Mouse (Mus musculus) spleen, adult 2 months (tissue): Measurements from ENCODE around the gene Washc4. TPM values are rescaled to one million over a fixed set of nuclear protein-coding genes. Genes with fewer than 3 reads are reported as not detected.

ENCODE experiments used
- DNase-seq, 2 experiments: peaks; one replicate each; pipeline versions ENCODE4 v3.0.0 to v3.0.0-alpha.2; 2012 to 2021; ENCODE audit warnings: low spot score in 2 of 2, low read depth in 1 of 2
- H3K27ac ChIP-seq: fragments of 200-500 bp; 2 replicates; pipeline ENCODE4 v1.5.1; 2012; ENCODE audit warnings: low read length, inconsistent platforms; ENCODE audit not compliant: insufficient read depth
- H3K27me3 ChIP-seq: fragments of 200-500 bp; 2 replicates; pipeline ENCODE4 v1.6.1; 2012; ENCODE audit warnings: mild to moderate bottlenecking, moderate library complexity, low read length, inconsistent platforms; ENCODE audit not compliant: control insufficient read depth, insufficient read depth
- H3K36me3 ChIP-seq: fragments of 200-500 bp; 2 replicates; pipeline ENCODE4 v1.6.1; 2012; ENCODE audit warnings: mild to moderate bottlenecking, low read length, inconsistent platforms; ENCODE audit not compliant: control insufficient read depth, insufficient read depth
- H3K4me1 ChIP-seq: fragments of 200-500 bp; 2 replicates; pipeline ENCODE4 v1.6.1; 2011; ENCODE audit warnings: inconsistent platforms; ENCODE audit not compliant: control insufficient read depth, insufficient read depth, insufficient read length
- H3K4me3 ChIP-seq: fragments of 200-500 bp; 2 replicates; pipeline ENCODE4 v1.5.1; 2011; ENCODE audit warnings: mild to moderate bottlenecking, inconsistent platforms; ENCODE audit not compliant: insufficient read depth, insufficient read length; ENCODE audit errors: extremely low read depth
- CTCF ChIP-seq: fragments of 200-500 bp; IDR thresholded peaks from 2 replicates; pipeline ENCODE4 v1.5.1; 2011; ENCODE audit warnings: mild to moderate bottlenecking, inconsistent platforms; ENCODE audit not compliant: insufficient read depth, insufficient read length, insufficient replicate concordance; ENCODE audit errors: extremely low read depth
- POLR2A ChIP-seq: fragments of 200-500 bp; IDR thresholded peaks from 2 replicates; pipeline ENCODE4 v1.6.1; 2011; ENCODE audit warnings: low read depth, low read length, inconsistent platforms
- WGBS: fragments of 180-500 bp; shearing (Covaris S2); methylation state at CpG from one replicate; pipeline ENCODE4 v1.1.7; 2018; 5-methylcytosine and 5-hydroxymethylcytosine counted together
- polyA plus RNA-seq: library from polyadenylated mRNA; depleted of rRNA; stranded (reverse); fragments of >200 nt; gene quantifications from 2 replicates; pipeline ENCODE4 v1.2.3, GENCODE M21; 2012

Washc4 gene
- polyA plus RNA-seq, 1 experiment, result 2.6 TPM

GRCm38 (mm10) chr10:83624841-83625240 lies 81.3 kb downstream of the Washc4 start:
- Histone ChIP-seq H3K4me3 (no peak overlapping the region), H3K27ac (no peak overlapping the region), H3K36me3 (peaks cover 11% of the 10 kb centered on the region; the same call in 1 of the 2 replicates), H3K27me3 (no peaks in the 10 kb centered on the region), H3K4me1 (no peaks in the 10 kb centered on the region)
- no peak for DNase-seq
- TF ChIP-seq POLR2A, result no peak
- TF ChIP-seq CTCF, result no peak
- 92% methylated on average over 12 of the region's 12 CpGs for WGBS

- TF ChIP-seq CTCF (no peak), POLR2A (no peak)
- H3K27ac ChIP-seq, result no peak overlapping the region
- H3K36me3 ChIP-seq, result peaks cover 9% of the 10 kb centered on the region; the same call in 1 of the 2 replicates
- no peak overlapping the region for H3K4me3 ChIP-seq
- no peaks in the 10 kb centered on the region for H3K4me1 ChIP-seq
- 91% methylated on average over 9 of the region's 9 CpGs for WGBS
- H3K27me3 ChIP-seq, result no peaks in the 10 kb centered on the region
- DNase-seq, result no peak
Measured at GRCm38 (mm10) chr10:83627113-83627687, 83.6 kb downstream of the Washc4 start.

GRCm38 (mm10) chr10:83628241-83628640 lies 84.7 kb downstream of the Washc4 start:
- no peaks in the 10 kb centered on the region for H3K27me3 ChIP-seq
- WGBS, result 91% methylated on average over 4 of the region's 4 CpGs
- peaks cover 9% of the 10 kb centered on the region; the same call in 1 of the 2 replicates for H3K36me3 ChIP-seq
- H3K4me3 ChIP-seq, result no peak overlapping the region
- no peaks in the 10 kb centered on the region for H3K4me1 ChIP-seq
- TF ChIP-seq CTCF (no peak), POLR2A (no peak)
- no peak overlapping the region for H3K27ac ChIP-seq
- no peak for DNase-seq

GRCm38 (mm10) chr10:83629190-83629781 lies 85.7 kb downstream of the Washc4 start:
- TF ChIP-seq CTCF (no peak), POLR2A (no peak)
- WGBS, result 88% methylated on average over 12 of the region's 12 CpGs
- Histone ChIP-seq H3K36me3 (peaks cover 8% of the 10 kb centered on the region; the same call in 1 of the 2 replicates), H3K27ac (no peak overlapping the region), H3K4me1 (0 out of 2 replicates have a peak, but pooled peaks cover under 1% of the 10 kb centered on the region), H3K4me3 (no peak overlapping the region), H3K27me3 (no peaks in the 10 kb centered on the region)
- no peak for DNase-seq

- DNase-seq, result no peak
- TF ChIP-seq CTCF (no peak), POLR2A (no peak)
- Histone ChIP-seq H3K27ac (no peak overlapping the region), H3K4me1 (peaks cover 4% of the 10 kb centered on the region; the same call in 1 of the 2 replicates), H3K4me3 (no peak overlapping the region), H3K36me3 (peaks cover 5% of the 10 kb centered on the region; the same call in 1 of the 2 replicates), H3K27me3 (no peaks in the 10 kb centered on the region)
- 90% methylated on average over 5 of the region's 5 CpGs for WGBS
Measured at GRCm38 (mm10) chr10:83629878-83630277, 86.3 kb downstream of the Washc4 start.

GRCm38 (mm10) chr10:83630899-83631298 lies 87.3 kb downstream of the Washc4 start:
- 85% methylated on average over 3 of the region's 3 CpGs for WGBS
- no peaks in the 10 kb centered on the region for H3K27me3 ChIP-seq
- H3K4me1 ChIP-seq, result peaks cover 4% of the 10 kb centered on the region; the same call in 1 of the 2 replicates
- peaks cover 4% of the 10 kb centered on the region; the same call in 1 of the 2 replicates for H3K36me3 ChIP-seq
- TF ChIP-seq CTCF (no peak), POLR2A (no peak)
- no peak overlapping the region for H3K4me3 ChIP-seq
- DNase-seq, result no peak
- no peak overlapping the region for H3K27ac ChIP-seq

- no peaks in the 10 kb centered on the region for H3K27me3 ChIP-seq
- no peak overlapping the region for H3K27ac ChIP-seq
- TF ChIP-seq CTCF (no peak), POLR2A (no peak)
- peaks cover 4% of the 10 kb centered on the region; the same call in 1 of the 2 replicates for H3K36me3 ChIP-seq
- no peak overlapping the region for H3K4me3 ChIP-seq
- DNase-seq, result no peak
- 86% methylated on average over 10 of the region's 10 CpGs for WGBS
- peaks cover 4% of the 10 kb centered on the region; the same call in 1 of the 2 replicates for H3K4me1 ChIP-seq
Measured at GRCm38 (mm10) chr10:83631775-83632174, 88.2 kb downstream of the Washc4 start.
